Mouse (Mus musculus) testis, postnatal 14 days (tissue): Measurements from ENCODE around the gene Ndufv2.
"Not testable (repeated sequence)": the region's sequence is repeated elsewhere in the genome, so short reads cannot be mapped to it uniquely, and the experiment has no call there.

Source experiments
- DNase-seq: peaks from one replicate; pipeline ENCODE4 v3.0.0; 2021; ENCODE audit warnings: low spot score

Gene Ndufv2

DNA sequence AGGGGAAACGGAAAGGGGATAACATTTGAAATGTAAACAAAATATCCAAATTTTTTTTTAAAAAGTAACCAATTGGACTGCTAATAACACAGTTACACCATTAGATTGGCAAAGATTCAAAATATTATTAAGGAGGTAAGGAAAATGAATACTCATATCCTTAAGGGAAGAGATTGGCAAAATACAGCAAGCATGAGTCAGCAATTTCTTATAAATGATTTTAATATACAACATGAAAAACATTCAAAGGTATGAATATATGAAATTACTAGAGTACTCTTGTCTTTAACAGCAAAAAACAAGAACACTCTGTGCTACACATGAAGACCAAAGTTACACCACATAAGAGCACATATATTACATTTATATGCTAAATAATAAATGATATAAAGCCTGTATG lies 16.3 kb downstream of the Ndufv2 start:
- DNase-seq = no peak

DNA sequence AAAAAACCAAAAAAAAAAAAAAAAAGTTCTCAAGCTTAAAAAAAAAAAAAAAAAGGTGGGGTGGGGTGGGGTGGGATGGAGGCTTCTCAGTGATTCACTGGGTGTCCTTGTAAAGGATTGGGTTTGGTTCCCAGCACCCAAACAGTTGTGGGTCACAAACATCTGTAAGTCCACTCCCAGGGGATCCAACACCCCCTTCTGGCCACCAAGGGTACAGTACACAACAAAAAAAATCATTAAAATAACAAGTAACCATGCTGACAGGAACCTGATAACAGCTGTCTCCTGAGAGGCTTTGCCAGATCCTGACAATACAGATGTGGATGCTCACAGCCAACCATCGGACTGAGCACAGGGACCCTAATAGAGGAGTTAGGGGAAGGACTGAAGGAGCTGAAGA lies 16.9 kb downstream of the Ndufv2 start:
- no peak for DNase-seq

DNA sequence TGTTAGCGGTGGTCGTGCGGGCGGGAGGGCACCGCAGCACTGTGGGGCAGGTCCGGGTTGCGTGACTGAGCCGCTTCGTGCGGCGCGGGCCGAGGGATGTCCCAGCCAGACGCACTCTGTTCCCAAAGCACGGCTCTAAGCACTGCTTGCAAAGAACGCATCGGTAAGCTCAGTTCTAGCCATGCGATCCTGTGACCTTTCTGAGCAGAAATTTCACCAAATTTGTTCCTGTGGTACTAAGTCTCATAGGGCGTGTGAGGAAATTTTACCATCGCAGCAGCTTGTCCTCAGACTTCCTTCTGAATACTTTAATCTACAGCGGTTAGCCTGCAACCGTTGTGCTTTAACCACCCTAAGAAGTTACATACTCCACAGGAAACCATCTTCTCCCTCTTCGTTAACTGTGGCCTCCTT lies 23.9 kb downstream of the Ndufv2 start:
- no peak for DNase-seq

DNA sequence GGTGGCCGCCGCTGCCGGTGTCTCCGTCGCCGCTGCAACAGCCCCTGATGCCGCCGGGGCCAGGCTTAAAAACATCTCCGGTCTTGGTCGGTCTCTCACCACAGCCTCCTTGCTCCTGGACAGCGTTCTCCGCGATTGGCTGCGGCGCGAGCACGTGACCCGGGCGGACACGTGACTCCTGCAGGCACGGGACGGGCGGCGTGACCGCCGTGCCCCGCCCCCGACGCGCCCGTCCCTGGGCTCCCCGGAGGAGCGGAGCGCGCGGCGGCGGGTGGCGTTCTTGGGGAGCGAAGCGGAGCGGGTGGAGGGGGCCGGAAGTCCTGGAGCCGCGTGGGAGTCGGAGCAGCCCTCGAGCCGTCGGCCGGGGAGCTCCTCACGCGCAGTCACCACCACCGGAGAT lies 24.4 kb downstream of the Ndufv2 start, which contains the start of gene Ankrd12:
Ankrd12 (minus strand) TSS at position 156 of the 400 bp plus-strand sequence.
- peak; percentile 96 for DNase-seq

DNA sequence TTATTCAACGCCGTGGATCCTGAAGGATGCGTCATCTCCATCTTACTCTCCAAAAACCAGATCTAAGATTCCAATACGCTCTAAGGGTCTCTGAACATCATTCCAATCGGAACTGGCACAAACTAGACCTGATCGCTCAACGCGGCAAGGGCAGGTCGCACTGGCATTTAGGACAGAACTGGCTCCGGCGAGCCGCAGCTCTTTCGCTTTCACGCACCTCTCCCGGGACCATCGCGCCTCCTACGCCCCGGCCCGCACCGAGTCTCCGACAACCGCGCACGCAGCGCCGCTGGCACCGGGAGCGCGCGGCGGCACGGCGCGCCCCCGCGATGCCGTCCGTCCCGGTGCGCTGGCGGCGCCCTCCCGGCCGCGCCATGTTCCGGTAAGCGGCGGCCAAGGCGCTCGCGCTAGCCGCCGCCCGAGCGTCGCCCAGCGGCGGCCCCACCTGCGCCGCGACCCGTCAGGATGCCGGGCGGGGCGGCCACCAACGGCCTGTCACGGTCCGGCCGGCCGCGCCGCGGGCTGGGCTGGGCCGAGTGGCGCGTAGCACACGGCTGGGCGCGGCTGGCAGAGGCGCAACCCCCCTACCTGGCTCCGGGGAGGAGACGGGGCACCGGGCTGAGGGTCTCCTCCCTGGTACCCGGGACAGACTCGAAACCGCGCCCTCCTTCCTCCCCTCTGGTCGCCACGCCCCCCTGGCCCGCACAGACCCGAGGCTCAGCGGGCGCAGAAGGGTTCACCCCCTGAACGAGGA lies 25.0 kb downstream of the Ndufv2 start:
- DNase-seq = peak; percentile 51

DNA sequence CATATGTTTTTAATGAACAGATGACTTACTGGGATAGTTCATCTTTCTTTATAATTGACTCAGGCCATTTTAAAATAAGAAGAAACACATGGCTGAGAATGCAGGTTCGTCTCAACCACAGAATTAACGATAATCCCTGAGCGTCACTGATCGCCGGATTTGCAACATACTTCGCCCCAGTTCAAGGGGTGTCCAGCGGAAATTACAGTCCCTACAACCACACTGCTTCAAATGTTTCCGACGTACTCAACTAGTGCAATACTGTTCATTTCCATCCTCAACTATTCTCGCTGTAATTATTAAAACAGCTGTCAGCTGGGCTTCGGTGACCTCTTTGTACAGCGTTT lies 25.6 kb downstream of the Ndufv2 start:
- no peak for DNase-seq

DNA sequence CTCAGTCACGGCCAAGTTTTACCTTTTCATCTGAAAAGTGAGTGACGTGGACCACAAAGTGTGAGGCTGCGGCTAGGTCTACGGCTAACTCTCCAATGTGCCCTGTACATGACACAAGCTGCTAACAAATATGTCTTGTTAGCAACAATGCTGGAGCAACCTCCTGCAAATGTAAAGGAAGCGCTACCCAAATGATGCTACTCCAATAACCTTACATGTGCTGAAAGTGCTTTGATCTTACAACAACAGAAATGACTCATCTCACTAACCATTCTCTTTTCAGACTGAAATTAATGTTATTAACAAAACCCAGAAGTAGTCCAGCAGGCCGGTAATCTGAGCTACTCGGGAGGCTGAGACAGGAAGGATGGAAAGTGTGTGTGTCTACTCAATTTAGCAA lies 27.4 kb downstream of the Ndufv2 start:
- DNase-seq = no peak

DNA sequence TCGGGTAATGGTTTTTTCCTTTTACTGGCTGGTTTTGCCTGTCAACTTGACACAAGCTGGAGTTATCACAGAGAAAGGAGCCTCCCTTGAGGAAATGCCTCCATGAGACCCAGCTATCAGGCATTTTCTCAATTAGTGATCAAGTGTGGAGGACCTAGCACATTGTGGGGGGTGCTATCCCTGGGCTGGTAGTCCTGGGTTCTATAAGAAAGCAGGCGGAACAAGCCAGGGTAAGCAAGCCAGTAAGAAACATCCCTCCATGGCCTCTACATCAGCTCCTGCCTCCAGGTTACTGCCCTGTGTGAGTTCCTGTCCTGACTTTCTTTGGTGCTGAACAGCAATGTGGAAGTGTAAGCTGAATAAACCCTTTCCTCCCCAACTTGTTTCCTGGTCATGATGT lies 32.3 kb downstream of the Ndufv2 start:
- DNase-seq = not testable (repeated sequence)

DNA sequence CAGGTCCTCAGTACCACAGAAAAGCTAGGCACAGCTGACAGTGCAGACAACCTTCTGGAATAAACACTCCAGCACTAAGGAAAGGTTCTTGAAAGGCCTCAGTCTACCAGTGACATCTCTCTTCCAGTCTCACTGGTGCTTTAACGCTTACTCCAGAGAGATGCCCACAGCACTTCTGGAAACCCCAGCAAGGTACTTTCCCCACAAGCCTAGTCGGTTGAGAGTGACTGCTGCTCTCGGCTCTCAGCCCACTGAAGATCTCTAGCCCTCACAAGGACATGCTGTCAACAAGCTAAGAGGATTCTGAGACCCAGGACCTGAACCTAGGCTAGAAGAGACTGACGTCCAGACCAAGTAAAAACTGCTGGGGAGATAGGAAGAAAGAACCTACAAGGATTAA lies 36.2 kb downstream of the Ndufv2 start:
- no peak for DNase-seq

DNA sequence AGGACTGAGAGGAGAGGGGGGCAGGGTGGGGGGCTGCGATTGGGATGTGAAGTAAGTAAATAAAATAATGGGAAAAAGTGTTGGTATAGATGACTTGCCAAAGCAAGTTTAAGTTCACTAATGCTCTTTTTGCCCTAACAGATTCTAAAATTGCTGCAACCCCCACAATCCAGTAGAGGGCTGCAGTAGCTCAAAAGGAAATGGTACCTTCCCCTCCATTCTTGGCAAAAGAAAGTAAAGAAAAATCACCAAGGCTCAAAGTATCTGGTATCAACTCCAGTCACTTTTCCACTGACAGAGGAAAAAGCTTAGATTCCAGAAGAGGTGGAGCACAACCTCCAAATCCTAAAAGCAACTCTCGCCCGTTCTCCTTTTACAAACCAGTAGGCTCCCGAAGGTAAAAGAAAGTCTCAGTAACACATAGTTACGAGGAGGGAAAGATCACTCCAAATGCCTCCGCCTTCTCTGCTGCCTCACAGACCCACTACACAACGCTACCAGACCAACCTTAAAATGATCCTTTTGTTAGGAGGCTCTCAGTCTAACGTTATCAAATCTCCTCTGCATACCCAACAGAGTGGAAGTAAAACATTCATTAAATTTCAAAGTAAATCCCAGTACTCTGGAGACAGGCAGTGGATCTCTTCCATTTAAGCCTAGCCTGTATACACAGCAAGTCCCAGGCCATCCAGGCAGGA lies 40.0 kb downstream of the Ndufv2 start:
- no peak for DNase-seq

DNA sequence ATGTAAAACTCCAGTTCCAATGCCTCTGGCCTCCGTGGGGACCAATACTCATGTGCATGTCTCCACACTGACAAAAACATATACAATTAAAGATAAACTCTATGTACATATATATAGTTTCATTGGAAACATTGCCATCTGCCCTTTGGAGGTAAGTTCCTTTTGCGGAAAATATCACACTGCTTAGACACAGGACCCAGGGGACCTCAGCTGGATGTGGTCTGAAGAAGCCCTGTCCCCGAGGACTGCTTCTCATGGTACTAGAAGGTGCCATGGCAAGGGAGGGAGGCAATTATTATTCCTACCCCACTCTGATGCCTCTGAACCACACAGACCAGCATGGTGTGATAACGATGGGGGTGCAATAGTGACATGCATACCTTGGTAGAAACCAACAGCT lies 43.2 kb downstream of the Ndufv2 start:
- no peak for DNase-seq

DNA sequence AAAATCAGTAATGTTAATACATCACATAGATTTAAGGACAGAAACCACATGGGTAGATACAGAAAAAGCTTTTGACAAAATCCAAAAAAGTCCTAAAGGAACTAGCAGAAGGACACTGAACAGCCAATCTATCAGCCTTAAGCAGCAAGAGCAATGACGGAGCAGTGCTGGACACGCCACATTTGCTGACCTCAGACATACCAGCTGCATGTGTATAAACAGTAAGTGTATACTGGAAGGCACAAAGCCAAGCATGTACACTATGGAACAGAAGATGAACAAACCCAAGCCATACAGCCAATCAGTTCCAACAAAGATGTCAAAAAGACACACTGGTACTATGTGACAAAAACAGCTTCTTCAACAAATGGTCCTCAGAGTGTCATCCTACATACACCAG lies 44.2 kb downstream of the Ndufv2 start:
- DNase-seq = no peak

DNA sequence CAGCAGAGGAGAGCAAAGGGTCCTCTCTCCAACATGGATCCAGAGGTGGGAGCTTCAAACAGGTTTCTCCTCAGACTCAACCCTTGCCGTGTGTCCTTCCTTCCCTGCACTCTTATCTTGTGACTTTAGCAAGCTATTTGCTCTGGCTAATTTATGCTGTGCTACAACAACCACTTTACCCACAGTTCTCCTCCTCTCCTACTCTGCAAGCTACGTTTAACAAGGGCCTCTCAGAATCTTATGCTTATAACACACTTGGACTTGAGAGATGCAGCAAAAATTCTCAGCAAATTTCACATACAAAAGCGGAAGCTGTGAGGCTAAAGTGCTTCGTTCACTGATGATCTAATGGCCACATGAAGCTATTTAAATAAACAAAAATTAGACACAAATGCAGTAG lies 48.0 kb downstream of the Ndufv2 start:
- DNase-seq = no peak

DNA sequence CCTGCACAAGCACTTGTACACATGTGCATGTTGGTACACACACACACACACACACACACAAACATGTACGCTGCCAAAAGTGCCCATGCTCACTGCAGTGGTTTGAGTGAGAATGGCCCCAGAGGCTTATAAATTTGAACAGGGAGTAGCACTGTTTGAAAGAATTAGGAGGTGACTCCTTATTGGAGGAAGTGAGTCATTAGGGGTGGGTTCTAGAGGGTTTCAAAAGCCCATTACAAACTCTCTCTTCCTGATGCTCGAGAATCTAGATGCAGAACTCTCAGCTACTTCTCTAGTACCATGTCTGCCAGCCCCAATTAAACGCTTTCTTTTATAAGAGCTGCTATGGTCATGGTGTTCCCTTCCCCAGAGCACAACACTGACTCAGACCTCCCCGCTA lies 52.6 kb downstream of the Ndufv2 start:
- no peak for DNase-seq

DNA sequence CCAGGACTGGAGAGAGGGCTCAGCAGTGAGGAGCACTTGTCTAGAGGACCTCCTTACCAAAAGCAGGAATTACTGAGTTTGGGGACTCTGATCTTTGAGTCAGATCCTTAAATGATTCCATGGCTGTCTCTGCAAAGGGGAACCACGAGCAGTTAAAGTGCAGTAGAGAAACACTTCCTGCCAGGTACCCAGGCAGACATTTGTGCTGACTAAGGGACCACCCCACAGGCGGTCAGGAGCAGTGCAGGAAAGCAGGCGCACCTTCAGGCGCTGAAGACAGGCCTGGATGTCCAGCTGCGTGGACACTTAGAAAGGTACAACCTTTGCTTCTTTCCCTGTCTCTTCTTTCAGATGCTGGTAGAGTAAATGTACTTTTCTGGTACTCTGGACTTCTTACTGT lies 53.2 kb downstream of the Ndufv2 start:
- DNase-seq = no peak

DNA sequence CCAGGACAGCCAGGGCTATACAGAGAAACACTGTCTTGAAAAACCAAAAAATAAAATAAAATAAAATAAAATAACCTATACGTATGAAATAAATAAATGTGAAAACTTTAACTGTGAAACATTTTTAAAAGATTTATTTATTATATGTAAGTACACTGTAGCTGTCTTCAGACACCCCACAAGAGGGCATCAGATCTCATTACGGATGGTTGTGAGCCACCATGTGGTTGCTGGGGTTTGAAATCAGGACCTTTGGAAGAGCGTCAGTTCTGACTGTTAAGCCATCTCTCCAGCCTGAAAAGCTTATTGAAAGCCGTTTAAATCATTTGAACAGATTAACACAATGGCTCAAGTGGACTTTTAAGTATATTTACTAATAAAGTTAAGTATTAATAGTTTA lies 57.7 kb downstream of the Ndufv2 start:
- not testable (repeated sequence) for DNase-seq

DNA sequence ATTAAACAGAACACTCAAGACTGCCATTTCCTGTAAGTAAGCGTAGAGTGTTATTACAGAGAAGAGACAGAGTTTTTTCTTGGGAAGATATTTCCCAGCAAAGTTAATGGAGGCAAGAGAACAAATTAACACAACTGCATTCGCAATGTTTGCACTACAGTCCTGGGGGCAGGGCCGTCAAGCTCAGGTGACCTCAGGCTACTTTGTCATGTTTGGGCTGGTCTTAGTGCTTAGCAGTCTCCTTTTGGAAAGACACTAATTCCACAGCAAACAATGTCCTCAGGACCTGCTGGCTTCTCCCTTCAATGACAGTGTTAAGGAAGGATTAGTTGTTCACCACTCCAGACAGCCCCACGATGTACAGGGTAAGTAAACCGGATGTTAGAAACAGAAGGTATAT lies 60.3 kb downstream of the Ndufv2 start:
- no peak for DNase-seq

DNA sequence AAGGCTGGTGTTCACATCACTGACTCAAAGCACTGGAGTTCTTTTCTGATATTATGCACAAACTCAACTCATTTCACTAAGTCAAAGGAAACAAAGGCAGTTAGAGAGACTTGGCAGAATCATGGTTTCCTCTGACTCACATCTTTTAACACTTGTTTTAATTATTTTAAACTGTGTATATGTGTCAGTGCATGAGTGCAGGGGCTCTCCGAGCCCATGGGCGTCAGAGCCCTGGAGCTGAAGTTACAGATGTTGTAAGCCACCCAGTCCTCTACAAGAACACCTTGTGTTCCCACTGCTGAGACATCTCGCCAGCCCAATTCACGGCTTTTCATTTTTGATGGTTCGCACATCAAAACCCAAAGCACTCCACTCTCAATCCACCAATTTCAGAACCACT lies 68.1 kb downstream of the Ndufv2 start:
- DNase-seq = no peak

DNA sequence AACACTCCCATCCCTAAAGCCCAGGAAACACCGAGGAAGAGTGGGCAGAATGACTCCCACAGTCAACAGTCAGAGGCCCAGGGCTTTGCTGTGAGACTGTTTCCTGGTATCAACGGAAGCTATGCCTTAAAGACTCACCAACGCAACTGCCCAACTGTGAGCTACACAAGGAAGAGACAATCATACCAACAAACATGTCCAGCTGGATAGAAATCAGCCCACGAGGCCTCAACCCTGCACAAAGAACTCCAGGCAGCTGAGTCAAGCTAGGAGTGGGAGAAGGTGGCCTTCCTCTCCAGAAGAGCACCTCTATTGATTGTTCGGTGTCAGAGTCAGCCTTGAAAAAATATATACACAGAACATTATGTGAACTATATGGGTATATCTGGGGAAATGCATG lies 69.4 kb downstream of the Ndufv2 start:
- DNase-seq = no peak
